Mouse (Mus musculus): ENCODE results near the gene Creb3.

DNA sequence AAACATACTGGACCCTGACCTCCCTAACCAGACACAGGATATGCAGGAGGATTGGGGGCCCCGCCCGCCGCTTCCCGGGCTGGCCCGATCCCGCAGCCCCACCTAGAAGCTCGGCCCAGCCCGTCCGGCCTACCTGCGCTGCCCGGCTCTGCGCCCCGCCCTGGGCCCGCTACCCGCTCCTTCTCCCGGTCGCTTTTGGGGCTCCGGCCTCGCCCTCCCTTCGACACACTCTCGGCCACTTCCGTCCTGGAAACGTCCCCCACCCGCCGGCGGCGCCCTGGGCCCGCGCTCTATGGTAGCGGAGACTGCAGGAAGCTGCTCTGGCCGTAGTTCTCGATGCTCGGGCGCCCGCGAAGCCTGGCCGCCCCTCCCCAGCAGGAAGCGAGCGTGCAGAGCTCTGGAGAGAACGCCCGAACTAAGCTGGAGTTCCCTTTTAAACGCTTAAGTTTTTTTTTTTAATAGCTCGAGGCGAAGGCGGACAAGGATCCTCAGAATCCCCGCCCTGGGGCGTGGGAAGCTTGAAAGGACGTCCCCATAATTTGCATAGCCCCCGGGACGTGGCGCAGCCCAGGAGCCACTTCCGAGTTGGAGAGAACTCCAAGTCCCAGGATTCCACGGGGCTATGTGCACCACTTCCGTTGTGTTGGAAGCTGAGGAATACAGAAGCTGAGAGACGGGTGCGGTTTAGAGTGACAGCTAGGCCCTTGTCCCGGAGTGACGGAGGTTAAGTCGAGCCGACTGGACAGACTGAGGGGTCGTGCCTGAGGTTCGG is at the start of gene Creb3, which contains the start of gene Tln1:
- TF ChIP-seq CTCF (IDR thresholded peaks at IDR 0.05; ENCODE audit: control insufficient read depth, insufficient read depth, insufficient read length) = no peak
- no peak for TF ChIP-seq MAX (IDR thresholded peaks at IDR 0.05)
- TF ChIP-seq USF1 (IDR thresholded peaks at IDR 0.05; ENCODE audit: low read depth) = no peak
- TF ChIP-seq CEBPB (IDR thresholded peaks at IDR 0.05; ENCODE audit: low read depth) = no peak
- TF ChIP-seq MYOD1 (IDR thresholded peaks at IDR 0.05; ENCODE audit: control insufficient read depth, insufficient read length, low read depth) = no peak
